Mouse (Mus musculus): ENCODE results near the gene Hs2st1. TPM values are rescaled to one million over a fixed set of nuclear protein-coding genes. Genes with fewer than 3 reads are reported as not detected.

Hs2st1 gene
- total and polyA plus RNA-seq, 3 experiments: 17.6 to 36.4 (median 29.7) TPM

GRCm38 (mm10) chr3:144411650-144412278 lies 158.2 kb downstream of the Hs2st1 start:
- peaks cover 11% of the 10 kb centered on the region for H3K9me3 ChIP-seq (replicated peaks; ENCODE audit: low read length)
- no peaks in the 10 kb centered on the region for H3K27me3 ChIP-seq (replicated peaks)
- H3K4me3 ChIP-seq (replicated peaks in 1 of 3; ENCODE audit: low read depth in 2 of 3, low read length in 2 of 3, poor library complexity in 1 of 3): no peak overlapping the region
- H3K36me3 ChIP-seq (replicated peaks in 1 of 2; ENCODE audit: control insufficient read depth in 1 of 2, insufficient read depth in 1 of 2, low read length in 1 of 2): no peaks in the 10 kb centered on the region
- in situ Hi-C loops (cut with MboI; ENCODE audit: low pct_ligation_motif_present, low pct_unique_long_range_greater_than_20kb, low sequenced_read_pairs): no loop called here
- TF ChIP-seq MEF2A (IDR thresholded peaks at IDR 0.05; ENCODE audit: borderline replicate concordance, low read depth, low read length): no peak
- TF ChIP-seq RCOR1 (conservative IDR thresholded peaks at IDR 0.05; ENCODE audit: low read depth, low read length): 0 out of 2 replicates have a peak, but pooled peaks have one; percentile 2
- 0 out of 2 replicates have a peak, but pooled peaks have one; percentile 22 for TF ChIP-seq CHD1 (IDR thresholded peaks at IDR 0.05; ENCODE audit: low read depth, low read length)
- H3K4me1 ChIP-seq (ENCODE audit: control insufficient read depth in 1 of 2, insufficient read depth in 2 of 2): peaks cover 29 to 35% of the 10 kb centered on the region in 2 experiments
- H3K4me2 ChIP-seq (ENCODE audit: insufficient read depth, low read depth, poor library complexity, severe bottlenecking): peak overlapping the region; percentile 93
- DNase-seq (ENCODE audit: extremely low read depth): peak; percentile 26
- H3K9ac ChIP-seq (ENCODE audit: insufficient read depth, low read depth): no peak overlapping the region
- no peaks in the 10 kb centered on the region for H3K79me2 ChIP-seq (replicated peaks; ENCODE audit: control insufficient read depth, extremely low read depth, insufficient read depth, poor library complexity, severe bottlenecking)
- H3K27ac ChIP-seq (ENCODE audit: insufficient read depth, low read depth): no peak overlapping the region
- dilution Hi-C loops (cut with MboI; ENCODE audit: extremely low pct_ligation_motif_present, extremely low pct_unique_long_range_greater_than_20kb, low sequenced_read_pairs): no loop called here

GRCm38 (mm10) chr3:144411051-144411542 lies 158.9 kb downstream of the Hs2st1 start:
- DNase-seq (ENCODE audit: extremely low read depth): peak; percentile 98
- in situ Hi-C loops (cut with MboI; ENCODE audit: low pct_ligation_motif_present, low pct_unique_long_range_greater_than_20kb, low sequenced_read_pairs): no loop called here
- peaks cover 29 to 35% of the 10 kb centered on the region in 2 experiments for H3K4me1 ChIP-seq (ENCODE audit: control insufficient read depth in 1 of 2, insufficient read depth in 2 of 2)
- TF ChIP-seq ZNF384 (IDR thresholded peaks at IDR 0.05; ENCODE audit: low read depth, low read length) (no peak), MAFK (IDR thresholded peaks at IDR 0.05; ENCODE audit: insufficient replicate concordance, low read length) (peak; percentile 79), CHD2 (IDR thresholded peaks at IDR 0.05; ENCODE audit: low read length) (no peak), POLR2A (IDR thresholded peaks at IDR 0.05; ENCODE audit: low read depth, low read length) (no peak), MAZ (IDR thresholded peaks at IDR 0.05; ENCODE audit: low read depth, low read length) (peak; percentile 93), BHLHE40 (IDR thresholded peaks at IDR 0.05; ENCODE audit: low read depth, low read length) (peak; percentile 81), UBTF (IDR thresholded peaks at IDR 0.05; ENCODE audit: low read depth, low read length) (no peak), POLR2AphosphoS2 (IDR thresholded peaks at IDR 0.05; ENCODE audit: low read depth, low read length) (no peak), TBP (conservative IDR thresholded peaks at IDR 0.05; ENCODE audit: low read depth, low read length) (no peak), CHD1 (IDR thresholded peaks at IDR 0.05; ENCODE audit: low read depth, low read length) (no peak), SMC3 (IDR thresholded peaks at IDR 0.05; ENCODE audit: low read depth, low read length) (no peak), USF2 (conservative IDR thresholded peaks at IDR 0.05; ENCODE audit: low read depth, low read length) (no peak), TCF12 (IDR thresholded peaks at IDR 0.05; ENCODE audit: low read depth, low read length) (no peak; the same call in 1 of the 2 replicates), MXI1 (IDR thresholded peaks at IDR 0.05; ENCODE audit: low read depth, low read length) (no peak), CTCF (conservative IDR thresholded peaks at IDR 0.05 in 1 of 2, IDR thresholded peaks at IDR 0.05 in 1 of 2; ENCODE audit: low read depth in 2 of 2, low read length in 2 of 2) (no peak), E2F4 (IDR thresholded peaks at IDR 0.05; ENCODE audit: insufficient replicate concordance, low read depth, low read length) (no peak), MYC (IDR thresholded peaks at IDR 0.05; ENCODE audit: low read depth, low read length) (no peak), RCOR1 (conservative IDR thresholded peaks at IDR 0.05; ENCODE audit: low read depth, low read length) (0 out of 2 replicates have a peak, but pooled peaks have one; percentile 13), JUND (conservative IDR thresholded peaks at IDR 0.05; ENCODE audit: low read depth, low read length) (peak; percentile 49; the same call in 1 of the 2 replicates), HCFC1 (IDR thresholded peaks at IDR 0.05; ENCODE audit: low read depth, low read length) (no peak), SIN3A (IDR thresholded peaks at IDR 0.05; ENCODE audit: low read length) (no peak), GABPA (IDR thresholded peaks at IDR 0.05; ENCODE audit: insufficient replicate concordance, low read depth, low read length) (no peak), USF1 (IDR thresholded peaks at IDR 0.05; ENCODE audit: low read depth, low read length) (no peak), NELFE (IDR thresholded peaks at IDR 0.05; ENCODE audit: low read depth, low read length) (no peak), EP300 (IDR thresholded peaks at IDR 0.05; ENCODE audit: low read length) (peak; percentile 77), ZKSCAN1 (IDR thresholded peaks at IDR 0.05; ENCODE audit: borderline replicate concordance, low read depth, low read length) (no peak), MAX (IDR thresholded peaks at IDR 0.05; ENCODE audit: low read length) (no peak), MEF2A (IDR thresholded peaks at IDR 0.05; ENCODE audit: borderline replicate concordance, low read depth, low read length) (peak; percentile 98), ZC3H11A (IDR thresholded peaks at IDR 0.05; ENCODE audit: low read depth, low read length) (no peak), ELF1 (IDR thresholded peaks at IDR 0.05; ENCODE audit: low read depth, low read length) (no peak; the same call in 1 of the 2 replicates), NRF1 (IDR thresholded peaks at IDR 0.05; ENCODE audit: low read depth, low read length) (no peak), RAD21 (IDR thresholded peaks at IDR 0.05; ENCODE audit: low read depth, low read length) (no peak)

More at GRCm38 (mm10) chr3:144411051-144411542, 158.9 kb downstream of the Hs2st1 start:
- Histone ChIP-seq H3K9me3 (replicated peaks; ENCODE audit: low read length) (peaks cover 11% of the 10 kb centered on the region), H3K79me2 (replicated peaks; ENCODE audit: control insufficient read depth, extremely low read depth, insufficient read depth, poor library complexity, severe bottlenecking) (no peaks in the 10 kb centered on the region), H3K36me3 (replicated peaks in 1 of 2; ENCODE audit: control insufficient read depth in 1 of 2, insufficient read depth in 1 of 2, low read length in 1 of 2) (no peaks in the 10 kb centered on the region), H3K4me3 (replicated peaks in 1 of 3; ENCODE audit: low read depth in 2 of 3, low read length in 2 of 3, poor library complexity in 1 of 3) (peak overlapping the region in 2 of 3 experiments; percentile 15 to 21), H3K9ac (ENCODE audit: insufficient read depth, low read depth) (no peak overlapping the region), H3K27me3 (replicated peaks) (no peaks in the 10 kb centered on the region), H3K27ac (ENCODE audit: insufficient read depth, low read depth) (no peak overlapping the region), H3K4me2 (ENCODE audit: insufficient read depth, low read depth, poor library complexity, severe bottlenecking) (peak overlapping the region; percentile 93)
- dilution Hi-C loops (cut with MboI; ENCODE audit: extremely low pct_ligation_motif_present, extremely low pct_unique_long_range_greater_than_20kb, low sequenced_read_pairs): no loop called here

Data from CH12.LX (cell line).